Mouse (Mus musculus) adrenal gland, postnatal 25 days (tissue): ENCODE results near the gene Hbb-bt. TPM values are rescaled to one million over a fixed set of nuclear protein-coding genes. Genes with fewer than 3 reads are reported as not detected.
A peak's percentile ranks its signal among the peaks of the same experiment; 100 is the strongest.
"Not testable (repeated sequence)": the region's sequence is repeated elsewhere in the genome, so short reads cannot be mapped to it uniquely, and the experiment has no call there.

Source experiments
- DNase-seq: peaks from one replicate; pipeline ENCODE4 v3.0.0; 2021; ENCODE audit warnings: mixed read lengths
- total RNA-seq: library from RNA; stranded (reverse); gene quantifications from 2 replicates; pipeline ENCODE4 v1.2.3, GENCODE M21; 2021

Gene Hbb-bt
- total RNA-seq, 1 experiment from 2014 or later, result 281 TPM

DNA sequence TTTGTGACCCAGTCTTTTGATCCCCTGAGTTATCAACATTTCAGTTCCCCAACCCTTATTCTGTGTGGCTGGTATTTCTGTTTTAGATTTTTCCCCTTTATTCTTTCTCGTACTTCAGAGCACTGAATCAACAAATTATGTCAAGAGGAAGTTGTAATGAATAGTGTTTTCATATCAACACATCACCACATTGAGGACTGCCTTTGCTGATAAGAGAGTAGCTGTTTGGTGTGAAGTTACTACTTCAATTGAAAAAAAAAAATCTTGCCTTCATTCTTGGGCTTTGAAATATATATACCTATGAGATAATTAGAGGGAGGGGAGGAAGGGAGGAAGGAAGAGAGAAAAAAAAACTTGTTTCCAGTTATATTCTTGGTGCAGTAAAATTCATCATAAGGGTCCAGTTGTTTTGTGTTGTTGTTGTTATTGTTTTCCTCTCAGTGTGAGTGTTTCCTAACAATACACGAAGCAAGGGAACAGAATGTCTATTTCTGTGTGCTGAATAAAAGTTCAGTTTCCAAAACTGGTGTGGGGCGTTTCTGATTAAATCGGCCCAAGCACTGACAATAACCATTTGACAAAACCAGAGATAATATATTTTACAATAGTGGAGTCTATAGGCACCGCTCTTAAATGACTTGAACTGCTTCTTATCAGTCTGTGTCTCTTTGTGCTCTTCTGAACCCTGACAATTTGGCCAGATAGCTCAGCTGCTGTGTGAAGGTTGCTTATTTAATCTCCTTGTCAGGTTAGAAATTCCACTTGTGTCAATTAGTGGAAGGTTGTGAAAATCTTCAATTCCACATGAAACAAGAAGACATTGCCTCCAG lies 4.6 kb downstream of the Hbb-bt start:
- no peak for DNase-seq

DNA sequence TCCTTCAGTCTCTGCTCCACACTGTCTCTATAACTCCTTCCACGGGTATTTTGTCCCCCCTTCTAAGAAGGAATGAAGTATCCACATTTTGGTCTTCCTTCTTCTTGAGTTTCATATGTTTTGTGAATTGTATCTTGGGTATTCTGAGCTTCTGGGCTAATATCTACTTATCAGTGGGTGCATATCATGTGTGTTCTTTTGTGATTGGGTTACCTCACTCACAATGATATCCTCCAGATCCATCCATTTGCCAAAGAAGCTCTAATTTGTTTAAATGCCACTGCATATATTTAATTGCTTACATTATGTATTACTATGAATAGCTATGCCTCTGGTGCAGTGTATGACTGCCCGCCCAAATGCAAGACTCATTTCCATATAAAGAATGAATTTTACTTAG lies 5.7 kb downstream of the Hbb-bt start:
- not testable (repeated sequence) for DNase-seq

DNA sequence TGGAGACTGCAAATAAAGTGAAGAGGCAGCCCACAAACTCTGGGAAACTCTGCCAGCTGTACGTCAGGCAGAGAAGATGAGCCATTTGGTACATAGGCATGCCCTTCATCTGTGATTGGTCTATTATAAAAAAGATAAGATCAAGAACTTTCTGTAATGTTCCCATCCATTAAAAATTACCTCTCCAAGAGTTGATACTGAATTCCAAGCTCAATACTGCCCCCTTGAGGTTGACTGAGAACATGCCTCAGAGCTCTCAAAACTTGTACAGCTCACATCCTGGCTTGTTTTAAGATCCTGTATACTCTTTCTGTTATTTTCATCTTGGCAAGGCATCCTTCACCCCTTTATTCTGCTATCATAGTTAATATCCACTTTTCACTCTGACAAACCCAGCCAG lies 6.9 kb downstream of the Hbb-bt start:
- DNase-seq, result no peak

DNA sequence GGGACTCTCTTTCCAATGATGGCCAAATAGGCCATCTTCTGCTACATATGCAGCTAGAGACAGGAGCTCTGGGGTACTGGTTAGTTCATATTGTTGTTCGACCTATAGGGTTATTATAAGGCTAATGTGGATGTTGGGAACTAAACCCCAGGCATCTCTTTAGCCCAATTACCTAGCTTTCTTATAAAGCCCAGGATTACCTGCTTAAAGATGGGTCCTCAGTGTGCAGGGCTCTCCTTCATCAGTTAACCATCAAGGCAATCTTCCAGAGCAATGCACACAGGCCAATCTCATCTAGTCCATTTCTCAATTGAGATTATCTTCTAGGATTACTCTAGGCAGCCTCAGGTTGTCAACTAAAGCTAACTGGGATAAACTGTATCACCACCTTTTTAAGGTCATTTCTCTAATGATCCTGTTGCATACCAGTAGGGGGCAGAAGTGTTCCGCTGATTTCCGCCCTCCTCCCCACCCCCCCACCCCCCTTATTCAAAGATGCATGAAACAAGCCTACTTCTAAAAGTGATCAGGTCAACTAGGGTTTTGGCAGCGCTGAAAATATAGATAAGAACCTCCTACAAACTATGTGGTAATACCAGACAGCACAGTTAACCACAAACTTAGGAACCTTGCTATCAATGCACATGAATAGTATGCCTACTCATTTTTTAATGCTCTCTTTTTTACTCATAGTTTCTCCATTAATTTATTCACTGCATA lies 21.0 kb downstream of the Hbb-bt start:
- DNase-seq, result peak; percentile 0

DNA sequence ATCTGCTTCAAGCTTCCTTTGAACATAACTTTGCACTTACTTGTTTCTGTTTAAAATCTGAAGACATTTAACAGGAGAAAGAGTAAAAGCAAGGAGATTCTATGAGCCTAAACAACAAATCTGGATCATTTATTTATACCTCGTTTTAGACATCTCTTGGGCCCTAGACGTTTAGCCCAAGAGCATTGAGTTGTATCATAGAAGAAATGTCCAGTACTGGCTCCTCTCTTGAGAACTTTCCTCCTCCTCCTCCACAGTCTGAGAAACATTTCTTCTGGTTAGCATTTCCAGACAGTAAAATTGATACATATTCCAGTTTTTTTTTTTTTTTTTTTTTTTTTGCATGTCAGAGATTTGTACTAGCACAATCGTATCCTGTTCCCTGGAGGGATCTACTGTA lies 22.1 kb downstream of the Hbb-bt start, which contains the start of gene Olfr67:
TSS of gene Olfr67 (minus strand) at position 101 of the 400 bp plus-strand sequence.
- no peak for DNase-seq

DNA sequence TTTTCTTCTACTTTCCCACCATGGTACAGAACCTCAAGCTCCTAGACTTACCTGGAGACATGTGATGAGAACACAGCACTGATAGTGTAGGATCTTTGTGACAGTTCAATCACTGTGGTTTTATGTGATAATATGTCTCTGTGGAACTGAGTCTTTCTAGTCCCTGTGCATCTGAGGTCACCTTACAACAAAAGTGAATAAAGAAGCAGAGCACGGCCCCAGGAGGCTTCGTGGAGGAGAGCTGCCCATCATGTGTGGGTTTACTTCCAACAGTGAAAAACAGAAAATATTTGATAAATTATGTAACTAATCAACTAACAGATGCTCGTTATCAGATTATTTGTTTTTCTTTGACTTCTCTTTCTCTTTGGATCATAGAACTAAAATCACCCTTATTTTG lies 34.2 kb downstream of the Hbb-bt start, which contains the start of gene Olfr68:
TSS of gene Olfr68 (minus strand) at position 101 of the 400 bp plus-strand sequence.
- DNase-seq, result no peak

DNA sequence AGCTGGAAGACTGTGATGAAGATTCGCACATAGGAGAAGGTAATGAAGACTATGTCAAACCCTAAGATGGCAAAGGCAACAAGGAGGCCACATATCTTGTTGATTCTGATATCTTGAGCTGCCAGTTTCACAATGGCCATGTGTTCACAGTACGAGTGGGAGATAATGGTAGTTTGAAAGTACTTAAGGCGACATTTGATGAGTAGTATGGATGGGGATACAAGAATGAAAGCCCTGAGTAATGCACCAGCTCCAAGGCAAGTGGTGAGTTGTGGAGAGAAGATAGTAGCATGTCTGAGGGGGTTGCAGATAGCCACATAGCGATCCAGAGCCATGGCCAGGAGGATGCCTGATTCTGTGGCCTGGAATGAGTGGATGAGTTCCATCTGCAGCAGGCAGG lies 36.1 kb downstream of the Hbb-bt start:
- DNase-seq, result not testable (repeated sequence)

DNA sequence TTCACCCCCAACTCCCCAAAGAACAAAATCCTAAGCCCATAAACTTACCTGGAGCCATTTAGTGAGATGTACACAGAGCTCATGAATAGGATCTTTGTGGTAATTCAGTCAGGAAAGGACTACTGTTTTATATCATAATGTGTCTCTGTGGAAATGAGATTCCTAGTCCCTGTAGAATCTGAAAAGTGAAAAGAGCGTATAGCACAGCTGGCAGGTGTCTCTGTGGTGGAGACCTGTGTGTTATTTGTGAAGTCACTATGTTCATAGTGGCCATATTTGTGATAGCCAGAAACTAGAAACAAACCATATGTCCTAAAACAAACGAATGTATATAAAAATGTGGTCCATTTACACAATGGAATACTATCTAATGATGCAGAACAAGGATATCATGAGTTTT lies 42.3 kb downstream of the Hbb-bt start, which contains the start of gene Olfr69:
TSS of gene Olfr69 (minus strand) at position 101 of the 400 bp plus-strand sequence.
- DNase-seq, result no peak

DNA sequence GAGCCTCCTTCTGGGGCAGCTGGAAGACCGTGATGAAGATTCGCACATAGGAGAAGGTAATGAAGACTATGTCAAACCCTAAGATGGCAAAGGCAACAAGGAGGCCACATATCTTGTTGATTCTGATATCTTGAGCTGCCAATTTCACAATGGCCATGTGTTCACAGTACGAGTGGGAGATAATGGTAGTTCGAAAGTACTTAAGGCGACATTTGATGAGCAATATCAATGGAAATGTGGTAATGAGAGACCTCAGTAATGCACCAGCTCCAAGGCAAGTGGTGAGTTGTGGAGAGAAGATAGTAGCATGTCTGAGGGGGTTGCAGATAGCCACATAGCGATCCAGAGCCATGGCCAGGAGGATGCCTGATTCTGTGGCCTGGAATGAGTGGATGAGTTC lies 46.1 kb downstream of the Hbb-bt start:
- DNase-seq, result not testable (repeated sequence)

Other genes starting within 250 kb of the Hbb-bt start
- not detected in 2 replicates for gene Olfr616, start 244.9 kb downstream of the Hbb-bt start, total RNA-seq
- gene Olfr617, start 240.9 kb downstream of the Hbb-bt start, total RNA-seq, result not detected in 2 replicates
- gene Olfr618, start 223.9 kb downstream of the Hbb-bt start, total RNA-seq, result not detected in 2 replicates
- not detected in 2 replicates for gene Olfr619, start 213.4 kb downstream of the Hbb-bt start, total RNA-seq
- not detected in 2 replicates for gene Olfr620, start 201.5 kb downstream of the Hbb-bt start, total RNA-seq
- gene Olfr622, start 171.3 kb downstream of the Hbb-bt start, total RNA-seq, result not detected in 2 replicates
- gene Olfr623, start 150.3 kb downstream of the Hbb-bt start, total RNA-seq, result not detected in 2 replicates
- gene Olfr624, start 142.8 kb downstream of the Hbb-bt start, total RNA-seq, result 0.06 TPM in 1 of 2 replicates, not detected in the other
- gene Olfr625-ps1, start 131.3 kb downstream of the Hbb-bt start, total RNA-seq, result not detected in 2 replicates
- not detected in 2 replicates for gene Olfr243, start 99.3 kb downstream of the Hbb-bt start, total RNA-seq
- gene Olfr628, start 83.6 kb downstream of the Hbb-bt start, total RNA-seq, result not detected in 2 replicates
- not detected in 2 replicates for gene Olfr629, start 69.1 kb downstream of the Hbb-bt start, total RNA-seq
- gene Olfr630, start 56.7 kb downstream of the Hbb-bt start, total RNA-seq, result not detected in 2 replicates
- gene Olfr69, start 42.4 kb downstream of the Hbb-bt start, total RNA-seq, result not detected in 2 replicates
- not detected in 2 replicates for gene Olfr68, start 34.3 kb downstream of the Hbb-bt start, total RNA-seq
- gene Olfr67, start 22.2 kb downstream of the Hbb-bt start, total RNA-seq, result not detected in 2 replicates
- gene Hbb-bs, start 14.1 kb upstream of the Hbb-bt start, total RNA-seq, result 2,100 and 2,179 TPM in 2 replicates
- not detected in 2 replicates for gene Hbb-bh2, start 26.5 kb upstream of the Hbb-bt start, total RNA-seq
- gene Hbb-bh1, start 29.2 kb upstream of the Hbb-bt start, total RNA-seq, result not detected in 2 replicates
- gene Hbb-y, start 39.2 kb upstream of the Hbb-bt start, total RNA-seq, result not detected in 2 replicates
- gene Olfr66, start 72.3 kb upstream of the Hbb-bt start, total RNA-seq, result not detected in 2 replicates
- gene Olfr64, start 80.5 kb upstream of the Hbb-bt start, total RNA-seq, result not detected in 2 replicates
- gene Olfr65, start 89.5 kb upstream of the Hbb-bt start, total RNA-seq, result not detected in 2 replicates
- gene Olfr631, start 114.8 kb upstream of the Hbb-bt start, total RNA-seq, result not detected in 2 replicates
- gene Olfr632, start 120.4 kb upstream of the Hbb-bt start, total RNA-seq, result not detected in 2 replicates
- gene Olfr633, start 130.4 kb upstream of the Hbb-bt start, total RNA-seq, result not detected in 2 replicates
- gene Olfr635, start 157.2 kb upstream of the Hbb-bt start, total RNA-seq, result 0.06 TPM in 1 of 2 replicates, not detected in the other
- gene Olfr638, start 184.8 kb upstream of the Hbb-bt start, total RNA-seq, result not detected in 2 replicates
- 0.06 TPM in 1 of 2 replicates, not detected in the other for gene Olfr639, start 203.3 kb upstream of the Hbb-bt start, total RNA-seq
- not detected in 2 replicates for gene Olfr640, start 211.6 kb upstream of the Hbb-bt start, total RNA-seq
- not detected in 2 replicates for gene Olfr641, start 221.4 kb upstream of the Hbb-bt start, total RNA-seq
- not detected in 2 replicates for gene Olfr642, start 238.7 kb upstream of the Hbb-bt start, total RNA-seq
- gene 4930516K23Rik, start 247.4 kb upstream of the Hbb-bt start, total RNA-seq, result not detected in 2 replicates